Mouse (Mus musculus): ENCODE data around the gene Rab39. TPM values are rescaled to one million over a fixed set of nuclear protein-coding genes. Genes with fewer than 3 reads are reported as not detected.

Gene Rab39
- 2.6 and 3.7 TPM in 2 replicates for polyA plus RNA-seq (2012; ENCODE audit: low replicate concordance)

GRCm38 (mm10) chr9:53705992-53706696 is at the start of gene Rab39:
TSS of gene Rab39 (minus strand) at chr9:53706232.

DNA sequence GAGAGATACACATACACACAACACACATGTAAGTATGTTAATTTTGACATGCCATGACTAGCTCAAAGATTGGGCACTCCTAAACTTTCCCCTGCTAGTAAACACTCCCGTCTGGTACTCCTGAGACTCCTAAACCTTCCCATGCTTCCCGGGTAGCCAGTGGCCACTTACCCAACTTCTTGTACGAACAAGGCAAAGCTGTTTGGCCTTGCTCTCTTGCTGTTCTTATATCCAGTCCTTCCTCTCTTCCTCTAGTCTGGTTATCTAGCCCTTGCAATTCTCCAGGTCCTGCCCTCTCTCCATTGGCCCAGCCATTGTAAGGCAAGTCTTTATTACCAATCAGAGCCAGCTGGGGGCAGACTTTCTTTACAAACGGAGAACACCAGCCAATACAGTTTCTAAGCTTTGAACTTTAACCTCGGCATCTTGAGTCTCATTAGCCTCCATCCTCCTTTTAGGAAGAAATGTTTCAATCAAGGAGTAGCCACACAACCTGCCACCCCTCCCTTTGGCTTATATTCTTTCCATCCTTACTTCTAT is 36.3 kb downstream of the Rab39 start, which contains the start of gene Cul5:
Gene Cul5, minus strand, starts transcription at position 335 of the 540 bp plus-strand sequence.

Other genes with a start within 250 kb of the Rab39 start
- 0.68 and 2.6 TPM in 2 replicates for gene Atm, start 169.5 kb downstream of the Rab39 start, polyA plus RNA-seq (2012; ENCODE audit: low replicate concordance)
- gene Npat, start 169.2 kb downstream of the Rab39 start, polyA plus RNA-seq (2012; ENCODE audit: low replicate concordance), result 0.96 and 1.1 TPM in 2 replicates
- gene Acat1, start 95.8 kb downstream of the Rab39 start, polyA plus RNA-seq (2012; ENCODE audit: low replicate concordance), result 1.4 and 71.7 TPM in 2 replicates
- 4.9 and 9.8 TPM in 2 replicates for gene Cul5, start 36.2 kb downstream of the Rab39 start, polyA plus RNA-seq (2012; ENCODE audit: low replicate concordance)
- gene Slc35f2, start 65.3 kb upstream of the Rab39 start, polyA plus RNA-seq (2012; ENCODE audit: low replicate concordance), result 0.55 and 1.5 TPM in 2 replicates
- gene Sln, start 143.9 kb upstream of the Rab39 start, polyA plus RNA-seq (2012; ENCODE audit: low replicate concordance), result not detected in 2 replicates

Measured in hematopoietic multipotent progenitor cell, adult 10-12 weeks (in vitro differentiated cells).